Mouse (Mus musculus) thymus, postnatal 0 days (tissue): ENCODE measurements at regions not wholly inside any gene's neighbourhood (a gene's known extent, or its start where the extent isn't known, plus 50 kb on each side); places are given as distances from the start of the nearest gene placed in this dataset.

Experiments
- DNase-seq: peaks from one replicate; pipeline ENCODE4 v3.0.0-alpha.2; 2015; ENCODE audit warnings: low spot score

GRCm38 (mm10) chr2:77358176-77358575 is 77.8 kb upstream of the Sestd1 start:
- no peak for DNase-seq

DNA sequence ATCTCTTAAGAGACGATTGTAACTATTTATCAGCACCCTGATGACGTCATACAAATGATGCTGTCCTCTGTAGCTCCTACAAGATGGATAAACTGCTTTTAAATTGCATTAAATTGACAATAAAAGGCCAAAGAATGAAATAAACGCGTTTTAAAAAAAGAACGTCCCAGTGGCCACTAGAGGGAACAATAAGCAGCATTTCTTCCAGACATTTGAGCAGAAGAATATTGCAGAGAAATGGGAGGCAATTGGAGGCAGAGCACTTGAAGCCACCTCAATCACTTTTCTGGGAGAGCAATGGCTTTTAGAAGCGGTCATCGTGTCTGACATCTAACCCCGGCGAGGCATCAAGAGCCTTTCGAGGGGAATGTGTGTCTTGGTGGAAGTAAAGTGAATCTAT is 76.4 kb upstream of the Sestd1 start:
- no peak for DNase-seq

DNA sequence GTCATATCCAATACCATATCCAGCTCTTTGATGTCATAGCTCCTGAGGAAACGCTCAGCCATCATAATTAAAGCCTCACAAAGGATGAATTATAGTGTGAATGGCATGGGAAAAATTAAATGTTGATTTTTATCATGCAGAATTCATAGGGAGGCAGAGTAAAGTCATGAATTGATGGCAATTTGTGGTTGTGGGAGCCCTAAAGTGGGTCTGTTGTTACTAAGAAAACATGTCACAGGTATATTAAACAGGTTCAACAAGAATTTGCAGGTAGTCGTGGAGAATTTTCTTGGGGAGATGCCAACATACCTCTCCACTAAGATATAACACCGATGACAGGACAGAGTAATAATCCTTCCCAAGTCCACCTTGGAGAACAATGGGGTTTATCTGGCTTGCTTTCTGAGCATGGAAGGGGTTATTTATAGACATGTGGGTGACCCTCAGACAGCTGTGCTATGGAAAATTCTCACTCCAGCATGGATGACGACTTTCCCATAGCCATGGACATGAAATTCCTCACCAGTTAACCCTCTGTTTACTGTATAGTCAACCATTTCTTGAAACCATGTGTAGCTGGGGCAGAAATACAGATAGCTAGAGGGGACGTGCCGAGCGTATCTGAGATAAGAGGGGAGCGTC is 71.7 kb upstream of the Sestd1 start:
- DNase-seq = no peak

DNA sequence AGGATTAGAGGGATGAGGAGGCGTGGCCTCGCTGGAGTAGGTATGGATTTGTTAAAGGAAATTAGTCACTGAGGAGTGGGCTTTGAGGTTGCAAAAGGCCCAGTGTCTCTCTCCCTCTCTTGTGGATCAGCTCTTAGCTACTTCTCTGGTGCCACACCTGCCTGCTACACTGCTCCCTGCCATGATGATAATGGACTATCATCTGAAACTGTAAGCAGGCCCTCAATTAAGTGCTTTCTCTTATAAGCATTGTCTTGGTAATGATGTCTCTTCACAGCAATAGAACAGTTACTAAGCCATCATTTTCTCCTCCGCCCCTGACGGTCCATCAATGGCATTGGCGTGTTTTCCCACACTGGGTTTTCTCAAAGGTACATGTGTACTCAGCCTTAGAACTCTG is 66.6 kb upstream of the Sestd1 start:
- DNase-seq = no peak

DNA sequence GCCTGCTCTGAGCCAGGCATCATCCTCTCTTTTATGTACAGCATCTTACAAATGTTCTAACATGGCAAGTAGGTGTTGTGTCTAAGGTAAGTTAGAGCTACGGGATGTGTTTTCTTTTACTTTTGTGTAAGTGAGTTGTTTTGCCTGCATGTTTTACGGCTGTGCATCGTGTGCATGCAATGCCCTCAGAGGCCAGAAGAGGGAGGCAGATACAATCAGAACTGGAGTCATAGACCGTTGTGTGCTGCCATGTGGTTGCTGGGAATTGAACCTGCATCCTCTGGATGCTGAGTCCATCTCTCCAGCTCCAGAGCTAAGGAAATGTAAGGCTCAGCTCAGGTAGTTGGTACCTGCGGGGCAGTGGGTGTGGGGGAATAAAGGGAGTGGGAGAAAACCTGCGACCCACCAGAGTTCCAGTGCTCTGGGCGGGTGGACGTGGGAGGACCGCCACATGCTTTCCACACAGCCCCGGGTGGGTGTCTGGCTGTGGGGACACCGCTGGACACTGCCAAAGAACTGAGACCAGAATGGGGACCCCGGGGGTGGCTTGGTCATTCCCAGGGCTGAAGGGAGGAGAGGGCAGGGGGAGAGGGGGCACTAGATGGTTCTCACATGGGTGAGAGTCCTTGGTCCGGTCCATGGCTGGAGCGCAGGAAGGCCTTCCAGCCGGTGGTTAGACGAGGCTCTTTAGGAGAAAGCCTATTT is 63.5 kb upstream of the Sestd1 start:
- peak; percentile 12 for DNase-seq

- DNase-seq = no peak
Observed at GRCm38 (mm10) chr2:77342416-77342815, 62.0 kb upstream of the Sestd1 start.

- peak; percentile 93 for DNase-seq
Observed at GRCm38 (mm10) chr2:77341575-77342332, 61.4 kb upstream of the Sestd1 start.

- DNase-seq = no peak
Observed at GRCm38 (mm10) chr2:77340076-77340475, 59.7 kb upstream of the Sestd1 start.

- no peak for DNase-seq
Observed at GRCm38 (mm10) chr2:77337786-77338406, 57.5 kb upstream of the Sestd1 start.

- DNase-seq = no peak
Observed at GRCm38 (mm10) chr2:77337318-77337717, 56.9 kb upstream of the Sestd1 start.

DNA sequence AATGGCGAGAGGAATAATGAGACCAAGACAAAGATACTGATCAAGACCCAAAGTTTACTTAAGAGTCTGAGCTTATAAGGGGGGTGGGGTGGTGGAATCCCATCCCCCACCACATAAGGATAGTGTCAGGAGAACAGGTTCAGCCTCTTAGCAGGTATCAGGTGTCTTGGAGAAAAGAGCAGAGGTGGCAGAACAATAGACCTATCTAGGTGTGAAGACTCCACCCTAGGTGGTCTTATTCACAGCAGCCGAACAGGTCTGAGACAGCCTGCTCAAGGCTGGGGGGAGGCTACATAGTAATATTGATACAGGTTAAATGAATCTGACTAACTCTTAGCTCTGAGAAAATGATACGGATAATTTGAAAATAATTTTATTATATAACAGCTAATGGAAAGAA is 56.4 kb upstream of the Sestd1 start:
- no peak for DNase-seq

DNA sequence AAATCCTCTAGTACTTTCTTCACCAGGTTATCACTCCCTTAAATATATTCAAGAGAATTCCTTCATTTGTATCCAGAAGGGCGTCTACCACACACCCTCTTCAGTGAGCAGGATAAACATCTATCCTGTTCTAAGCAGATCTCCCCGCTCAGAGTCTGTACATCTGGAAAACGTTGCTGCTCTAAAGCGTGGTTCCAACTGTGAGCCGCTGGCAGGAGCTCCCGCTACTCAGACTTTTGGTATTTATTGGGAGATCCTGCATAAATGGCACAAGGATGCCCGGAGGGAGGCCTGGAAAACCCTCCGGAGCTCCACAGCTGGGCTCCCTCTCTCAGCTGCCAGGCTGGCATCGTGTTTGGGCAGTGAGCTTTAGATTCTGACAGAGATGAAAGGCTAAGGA is 54.3 kb upstream of the Sestd1 start:
- no peak for DNase-seq

DNA sequence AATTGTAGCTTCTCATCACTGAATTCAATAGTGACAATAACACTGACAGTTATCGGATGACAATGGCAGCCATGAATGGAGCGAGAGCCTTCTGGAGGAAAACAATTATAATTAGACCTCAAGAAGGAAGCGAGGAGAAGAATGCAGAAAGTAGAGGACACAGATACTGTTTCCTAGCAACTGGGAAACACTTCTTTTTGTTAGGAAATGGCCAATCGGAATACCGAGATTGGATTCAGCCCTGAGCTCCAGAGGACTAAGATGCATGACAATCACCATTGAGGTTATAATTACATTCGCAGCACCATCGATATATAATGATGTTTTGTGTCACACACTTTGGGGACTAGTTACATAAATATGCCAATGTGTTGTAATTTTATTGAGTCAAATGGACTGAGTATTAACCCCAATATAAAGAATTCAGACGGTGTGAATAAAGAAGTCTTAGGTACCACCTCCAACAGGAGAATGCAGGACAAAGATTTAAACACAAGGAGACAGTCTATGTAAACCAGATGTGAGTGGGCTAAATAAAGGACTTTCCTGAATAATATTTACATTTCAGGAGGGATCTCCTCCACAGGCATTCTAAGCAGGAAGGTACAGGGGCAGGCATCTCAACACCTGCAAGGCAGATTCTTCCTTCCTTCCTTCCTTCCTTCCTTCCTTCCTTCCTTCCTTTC is 53.1 kb upstream of the Sestd1 start:
- DNase-seq = no peak
